Mouse (Mus musculus) retina, postnatal 1 day (tissue): ENCODE measurements around the gene Olfr723.
"Not testable (repeated sequence)": the region's sequence is repeated elsewhere in the genome, so short reads cannot be mapped to it uniquely, and the experiment has no call there.

Experiments
- DNase-seq: peaks from one replicate; pipeline ENCODE4 v3.0.0-alpha.2; 2012

The Olfr723 gene

GRCm38 (mm10) chr14:49931687-49932086 lies at the start of gene Olfr723:
Olfr723 (minus strand) TSS chr14:49931787.
- DNase-seq: not testable (repeated sequence)

DNA sequence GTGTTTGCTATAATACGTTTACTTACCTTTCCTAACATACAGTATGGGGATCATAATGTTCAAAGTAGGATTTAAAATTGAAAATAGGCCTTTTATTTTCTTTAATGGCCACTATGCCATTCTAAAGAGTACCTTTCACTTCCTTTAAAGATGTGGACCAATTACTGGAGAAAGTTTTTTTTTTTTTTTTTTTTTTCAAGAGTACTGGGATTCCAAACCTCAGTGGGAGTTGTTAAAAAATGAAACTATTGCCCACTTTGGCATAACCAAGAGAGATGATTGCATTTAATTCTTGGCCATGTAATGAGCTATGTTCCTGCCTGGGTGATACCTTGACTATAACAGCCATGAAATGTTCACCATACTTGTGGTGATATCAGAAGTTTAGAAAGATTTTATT lies 31.6 kb upstream of the Olfr723 start, which contains the start of gene Olfr724:
Gene Olfr724, minus strand, starts transcription at position 101 of the 400 bp plus-strand sequence.
- not testable (repeated sequence) for DNase-seq

- DNase-seq: no peak
Observed at GRCm38 (mm10) chr14:49955890-49956289, 24.3 kb upstream of the Olfr723 start.

DNA sequence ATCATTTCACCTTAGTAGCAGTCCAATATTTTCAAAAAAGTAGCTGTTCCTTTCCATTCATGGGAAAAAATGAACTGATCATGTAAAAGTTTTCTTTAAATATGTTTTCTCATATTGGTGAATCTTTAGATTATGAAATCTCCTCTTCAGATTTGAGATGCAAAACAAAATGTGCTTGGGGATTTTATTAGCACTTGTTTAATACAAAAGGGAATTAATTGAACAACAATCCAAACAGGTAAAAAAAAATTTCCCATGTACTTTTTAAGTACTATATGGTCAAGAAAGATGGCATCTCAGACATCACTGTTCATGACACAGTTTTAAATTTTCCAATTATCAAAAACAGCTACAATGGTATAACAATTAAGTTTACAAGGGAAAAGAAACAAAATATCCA lies 29.7 kb downstream of the Olfr723 start, which contains the start of gene Olfr722:
Gene Olfr722, minus strand, starts transcription at position 101 of the 400 bp plus-strand sequence.
- no peak for DNase-seq
